Mouse (Mus musculus): Measurements from ENCODE around the gene Rell1.
"Not testable (repeated sequence)": the region's sequence is repeated elsewhere in the genome, so short reads cannot be mapped to it uniquely, and the experiment has no call there.

Rell1 gene

GRCm38 (mm10) chr5:63906149-63907093, 62.3 kb downstream of the Rell1 start:
- intact Hi-C loops (cut with DNase I) = loop anchor here (2.0 to 5.0 kb wide), 3 partner anchors 46 to 366 kb away; no protein-coding TSS in a partner anchor

DNA sequence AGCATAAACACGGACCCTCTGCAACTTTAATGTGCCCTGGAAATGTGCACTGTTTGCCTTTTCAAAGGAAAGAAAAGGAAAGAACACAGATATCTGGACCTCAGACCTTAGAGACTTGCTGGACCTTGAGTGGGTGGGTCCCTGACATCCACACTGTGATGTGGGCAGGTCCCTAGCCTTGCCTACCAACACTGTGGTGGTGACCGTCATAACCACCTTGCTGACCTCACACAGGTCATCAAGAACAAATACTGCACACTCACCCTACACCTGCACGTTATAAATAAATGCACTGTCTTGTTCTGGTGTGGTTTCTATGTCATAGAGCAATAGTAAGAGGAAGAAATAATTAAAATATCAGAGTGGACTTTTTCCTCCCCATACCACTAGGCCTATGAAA, 65.4 kb downstream of the Rell1 start:
- intact Hi-C loops (cut with DNase I) = no loop called here

DNA sequence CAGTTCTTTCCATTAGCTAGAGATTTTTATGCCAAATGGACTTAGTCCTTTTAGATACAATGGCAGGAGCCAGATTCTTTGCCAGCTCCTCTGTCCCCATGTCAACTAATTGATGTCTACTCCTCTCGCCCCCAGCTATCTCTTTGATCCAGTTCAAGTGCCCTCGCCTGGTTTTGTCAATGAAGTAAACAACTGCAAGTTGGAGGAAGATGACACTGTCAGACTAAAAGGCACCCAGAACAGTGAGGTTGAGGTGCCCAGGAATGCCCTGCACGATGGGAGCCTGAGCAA, 70.9 kb downstream of the Rell1 start:
- intact Hi-C loops (cut with DNase I) = no loop called here

GRCm38 (mm10) chr5:63897001-63897819, 71.5 kb downstream of the Rell1 start:
- intact Hi-C loops (cut with DNase I) = not testable (repeated sequence)

DNA sequence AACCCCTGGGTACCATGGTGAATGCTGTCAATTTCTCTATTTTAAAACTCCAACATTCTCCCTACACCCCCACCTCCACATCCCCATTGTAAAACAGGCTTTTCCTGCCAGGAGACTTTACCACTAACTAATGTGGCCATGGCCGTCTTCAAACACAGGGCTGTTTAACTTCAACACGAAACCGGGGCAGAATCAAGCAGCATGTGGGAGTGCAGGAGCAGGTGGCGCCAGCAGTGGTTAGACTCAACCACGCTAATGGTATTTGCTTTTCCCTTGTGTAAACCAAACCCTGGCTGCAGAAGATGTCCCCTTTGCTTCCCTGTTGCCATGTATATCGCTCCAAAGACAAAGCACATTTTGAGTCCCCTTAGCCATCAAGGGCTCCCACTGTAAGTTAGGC, 76.8 kb downstream of the Rell1 start:
- intact Hi-C loops (cut with DNase I) = no loop called here

- intact Hi-C loops (cut with DNase I) = no loop called here
Measured at GRCm38 (mm10) chr5:63891241-63891640, 77.5 kb downstream of the Rell1 start.

DNA sequence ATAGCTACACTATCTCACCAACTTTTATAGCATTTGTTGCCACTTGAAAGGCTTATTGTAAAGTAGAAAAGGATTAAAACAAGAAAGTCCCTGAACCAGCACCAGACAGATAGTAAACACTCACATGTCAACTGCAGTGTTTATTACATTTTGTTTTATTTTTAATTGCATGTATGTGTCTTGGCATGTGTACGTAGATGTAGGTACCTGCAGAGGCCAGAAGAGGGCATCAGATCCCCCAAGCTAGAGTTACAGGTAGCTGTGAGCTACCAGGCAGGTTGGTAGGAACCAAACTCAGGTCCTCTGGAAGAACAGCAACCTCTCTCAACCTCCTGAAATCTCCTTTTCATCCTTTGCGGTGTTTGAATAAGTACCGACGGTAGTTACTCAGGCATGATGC, 81.6 kb downstream of the Rell1 start:
- intact Hi-C loops (cut with DNase I) = loop anchor here (10.0 kb wide), 1 partner anchor 952 kb away; no protein-coding TSS in a partner anchor

DNA sequence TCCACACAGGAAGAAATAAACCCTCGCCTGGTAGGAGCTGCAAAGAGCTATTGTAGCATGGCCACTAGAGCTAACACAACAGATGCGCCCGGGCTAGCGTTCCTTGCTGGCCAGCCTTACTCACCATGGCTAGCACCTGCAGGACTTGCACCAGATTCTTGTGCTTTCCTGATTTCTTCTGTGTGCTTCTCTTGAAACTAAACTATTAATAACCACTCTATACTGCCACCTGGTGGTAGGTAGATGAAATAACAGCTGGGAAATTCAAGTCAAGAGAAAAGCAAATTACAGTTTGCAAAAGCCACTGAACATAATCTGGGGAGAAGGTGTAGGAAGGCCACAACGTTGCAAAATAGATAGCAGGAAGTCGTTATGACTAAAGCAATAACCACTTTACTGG, 82.0 kb downstream of the Rell1 start:
- intact Hi-C loops (cut with DNase I) = loop anchor here (1.0 to 10.0 kb wide), 2 partner anchors 74 to 952 kb away; partner anchors contain the start of gene 0610040J01Rik

- intact Hi-C loops (cut with DNase I) = loop anchor here (1.0 to 10.0 kb wide), 2 partner anchors 74 to 951 kb away; partner anchors contain the start of gene 0610040J01Rik
Measured at GRCm38 (mm10) chr5:63886292-63886691, 82.4 kb downstream of the Rell1 start.

DNA sequence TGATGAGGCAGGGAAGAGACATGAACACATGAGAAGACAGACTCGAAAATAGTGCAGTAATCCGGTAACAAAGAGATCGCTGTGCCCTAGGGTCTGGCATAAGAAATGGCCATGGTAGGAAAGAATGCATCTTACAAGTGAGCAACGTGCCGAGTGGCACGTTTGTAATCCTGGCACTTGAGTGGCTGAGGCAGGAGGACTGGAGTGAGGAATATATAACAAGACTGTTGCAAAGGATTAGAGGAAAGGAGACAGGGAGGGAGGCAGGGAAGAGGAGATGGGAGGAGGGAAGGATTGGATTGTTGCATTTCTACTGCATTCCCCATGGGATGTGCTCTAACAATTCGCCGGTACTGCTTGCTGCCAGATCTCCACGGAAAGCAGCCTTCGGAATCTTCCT, 89.7 kb downstream of the Rell1 start:
- intact Hi-C loops (cut with DNase I) = no loop called here

GRCm38 (mm10) chr5:63876081-63876480, 92.6 kb downstream of the Rell1 start:
- intact Hi-C loops (cut with DNase I) = no loop called here

DNA sequence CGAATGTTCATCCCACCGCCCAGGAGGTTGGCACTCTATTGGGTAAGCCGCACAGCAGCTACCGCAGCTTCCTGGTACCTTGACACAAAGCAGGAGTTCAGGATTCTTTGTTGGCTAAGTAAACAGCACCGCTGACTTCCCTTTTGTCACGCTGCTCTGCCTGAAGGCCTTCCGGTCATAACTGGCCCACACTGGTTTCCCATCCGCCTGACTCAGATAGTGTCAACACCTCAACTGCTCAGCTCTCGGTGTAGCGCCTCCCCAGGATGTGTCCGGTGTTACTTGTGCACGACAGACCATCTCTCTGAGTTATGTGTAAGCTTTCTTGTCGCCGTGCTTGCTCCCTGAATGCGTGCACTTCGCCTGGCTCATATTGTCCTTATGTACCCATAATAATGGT, 93.8 kb downstream of the Rell1 start:
- intact Hi-C loops (cut with DNase I) = no loop called here

GRCm38 (mm10) chr5:63872176-63872932, 96.3 kb downstream of the Rell1 start:
- intact Hi-C loops (cut with DNase I) = no loop called here

DNA sequence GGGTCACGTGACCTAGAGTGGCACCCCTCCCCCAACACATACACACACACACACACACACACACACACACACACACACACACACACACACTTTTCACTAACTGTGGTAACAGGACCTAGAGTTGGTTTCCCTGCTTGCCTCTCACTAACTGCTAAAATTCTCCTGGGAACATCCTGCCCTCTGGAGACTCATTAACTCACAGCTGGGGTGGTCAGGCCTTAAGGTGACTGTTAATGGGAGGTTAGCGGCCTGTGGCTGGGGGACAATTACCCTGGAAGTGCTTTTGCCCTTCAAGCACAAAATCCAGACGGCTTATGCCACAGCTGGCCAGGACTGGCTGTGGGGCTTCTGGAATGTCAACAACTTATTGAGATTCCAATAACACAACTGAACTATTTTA, 101.3 kb downstream of the Rell1 start:
- intact Hi-C loops (cut with DNase I) = no loop called here

- intact Hi-C loops (cut with DNase I) = no loop called here
Measured at GRCm38 (mm10) chr5:63858901-63859300, 109.8 kb downstream of the Rell1 start.

Measured in adrenal gland (tissue).